In the genomic region with DNA sequence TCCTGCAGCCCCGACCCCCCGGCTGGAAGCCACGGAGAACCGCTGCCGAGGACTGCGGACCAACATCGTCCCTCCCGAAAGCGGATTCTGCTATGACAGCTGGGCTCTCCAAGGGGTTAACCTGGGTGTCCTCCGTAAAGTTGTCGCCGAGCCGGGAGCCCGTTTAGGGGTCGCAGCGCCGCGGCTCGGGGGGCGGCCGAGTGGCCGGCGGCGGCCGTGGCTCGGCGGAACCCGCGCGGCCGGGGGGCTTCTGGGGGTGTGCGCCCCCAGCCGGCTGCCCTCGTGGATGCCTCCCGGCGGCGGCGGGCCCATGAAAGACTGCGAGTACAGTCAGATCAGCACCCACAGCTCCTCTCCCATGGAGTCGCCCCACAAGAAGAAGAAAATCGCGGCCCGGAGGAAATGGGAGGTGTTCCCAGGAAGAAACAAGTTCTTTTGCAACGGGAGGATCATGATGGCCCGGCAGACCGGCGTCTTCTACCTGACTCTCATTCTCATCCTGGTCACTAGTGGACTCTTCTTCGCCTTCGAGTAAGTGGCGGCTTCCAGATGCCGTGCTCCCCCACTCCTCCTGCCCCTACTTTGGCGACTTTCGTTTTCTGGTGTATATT, we compare ENCODE assay signal across 8 mouse cellular contexts. TPM values are rescaled to one million over a fixed set of nuclear protein-coding genes. Genes with fewer than 3 reads are reported as not detected.
DNase-seq lines count a peak whose midpoint lies in the region; ATAC-seq and TF ChIP-seq lines count a peak whose summit lies in the region.

No protein-coding gene starts in this region.

- H3K4me1 ChIP-seq in embryonic facial prominence, embryonic 11.5 days (ENCODE audit: control insufficient read depth, insufficient read depth, low read length), result peaks cover 4% of the 10 kb centered on the region
- peaks cover 4 to 6% of the 10 kb centered on the region in 2 experiments; a peak in 2 of 4 replicates for H3K4me1 ChIP-seq in heart, embryonic 14.5 days (ENCODE audit: control insufficient read depth in 2 of 2, insufficient read depth in 2 of 2, low read length in 2 of 2)

- peak overlapping the region; percentile 100 for H3K4me2 ChIP-seq in embryonic facial prominence, embryonic 11.5 days (ENCODE audit: low read depth, low read length)
- peak overlapping the region; percentile 100 for H3K4me2 ChIP-seq in heart, embryonic 14.5 days (ENCODE audit: low read length)

- WGBS in embryonic facial prominence, embryonic 11.5 days, result 3% methylated on average over 49 of the region's 53 CpGs
- WGBS in heart, embryonic 14.5 days, result 3% methylated on average over 52 of the region's 53 CpGs

- H3K36me3 ChIP-seq in embryonic facial prominence, embryonic 11.5 days (replicated peaks; ENCODE audit: control insufficient read depth, insufficient read depth, low read depth, low read length), result no peaks in the 10 kb centered on the region
- H3K36me3 ChIP-seq in heart, embryonic 14.5 days (ENCODE audit: control insufficient read depth, insufficient read depth, low read length), result no peaks in the 10 kb centered on the region

- POLR2A ChIA-PET in Patski (lab: Charles Lee), result interaction anchor here (0.6 to 0.7 kb wide), 2 partner anchors 53 to 513 kb away, joined by 3 read pairs; no protein-coding TSS in a partner anchor

- peak overlapping the region; percentile 73 for H3K9ac ChIP-seq in embryonic facial prominence, embryonic 11.5 days (replicated peaks; ENCODE audit: low read length)
- peak overlapping the region; percentile 77 for H3K9ac ChIP-seq in heart, embryonic 14.5 days (ENCODE audit: low read length)

- no peak for ATAC-seq in Patski
- no peak for ATAC-seq in embryonic facial prominence, embryonic 11.5 days (replicated peaks; ENCODE audit: insufficient number of reproducible peaks, low FRiP score, low TSS enrichment, low read depth)
- ATAC-seq in heart, embryonic 14.5 days (ENCODE audit: insufficient number of reproducible peaks, insufficient read depth, low FRiP score, low read depth), result no peak

- TF ChIP-seq CTCF in Patski (IDR thresholded peaks at IDR 0.05), result peak; percentile 47

- H3K9me3 ChIP-seq in embryonic facial prominence, embryonic 11.5 days (replicated peaks; ENCODE audit: control insufficient read depth, low read length), result no peaks in the 10 kb centered on the region
- H3K9me3 ChIP-seq in heart, embryonic 14.5 days (ENCODE audit: control insufficient read depth, low read length), result no peaks in the 10 kb centered on the region

- CTCF ChIA-PET in Patski (lab: Charles Lee), result interaction anchor here (1.0 kb wide), 1 partner anchor 64 kb away, joined by 4 read pairs; no protein-coding TSS in a partner anchor

- H3K4me3 ChIP-seq in embryonic facial prominence, embryonic 11.5 days (ENCODE audit: low read depth, low read length), result peak overlapping the region; percentile 64
- peak overlapping the region; percentile 70 to 75 for H3K4me3 ChIP-seq in heart, embryonic 14.5 days (ENCODE audit: control insufficient read depth in 1 of 2, insufficient read depth in 1 of 2, low read depth in 1 of 2, low read length in 2 of 2)

- no peak overlapping the region for H3K27ac ChIP-seq in embryonic facial prominence, embryonic 11.5 days (replicated peaks; ENCODE audit: low read depth, low read length)
- peak overlapping the region in 1 of 2 experiments; percentile 88; a peak in 1 of 4 replicates for H3K27ac ChIP-seq in heart, embryonic 14.5 days (replicated peaks in 1 of 2; ENCODE audit: control insufficient read depth in 1 of 2, insufficient read depth in 1 of 2, low read depth in 2 of 2, low read length in 2 of 2)

- in situ Hi-C loops in Patski (cut with MboI; ENCODE audit: low pct_unique_long_range_greater_than_20kb), result loop anchor here (5.0 kb wide), 1 partner anchor 74 kb away; no protein-coding TSS in a partner anchor

- peak; percentile 7 to 19 for DNase-seq in CD8-positive naive resting alpha-beta T cell, adult 2 months (ENCODE audit: low read depth in 2 of 2, low spot score in 2 of 2)
- DNase-seq in Patski (ENCODE audit: low read depth, low spot score) (no peak), MN1 (ENCODE audit: low spot score) (no peak)
- peak; percentile 37 for DNase-seq in embryonic facial prominence, embryonic 11.5 days (ENCODE audit: low spot score)
- DNase-seq in kidney, postnatal 25 days, result peak; percentile 45 to 55
- DNase-seq in lung, postnatal 14 days, result peak; percentile 39
- DNase-seq in spleen, postnatal 4 days (ENCODE audit: low spot score in 2 of 2), result peak; percentile 41 to 80

- H3K27me3 ChIP-seq in Patski, result no peaks in the 10 kb centered on the region
- peaks cover 7% of the 10 kb centered on the region for H3K27me3 ChIP-seq in embryonic facial prominence, embryonic 11.5 days (ENCODE audit: control insufficient read depth, insufficient read depth, low read length)
- H3K27me3 ChIP-seq in heart, embryonic 14.5 days (ENCODE audit: control insufficient read depth, insufficient read depth, low read length), result peaks cover 21% of the 10 kb centered on the region; the same call in 1 of the 2 replicates

RNA-seq across cellular contexts. Expression of a gene that starts 0.9 kb away (rescaled TPM):
- polyA plus RNA-seq in Patski (2021), result 2.4 TPM
- 2.0 TPM in 2 replicates for polyA plus RNA-seq in embryonic facial prominence, embryonic 11.5 days (2014; fragmentation: Nextera tagmentation; extraction: Ambion mirVana)
- 1.2 and 1.5 TPM in 2 replicates for polyA plus RNA-seq in heart, embryonic 14.5 days (2014; fragmentation: Nextera tagmentation; extraction: Ambion mirVana)

RNA-seq across cellular contexts. Expression of a gene that starts 53.2 kb away (rescaled TPM):
- polyA plus RNA-seq in Patski (2021), result 105 TPM
- polyA plus RNA-seq in embryonic facial prominence, embryonic 11.5 days (2014; fragmentation: Nextera tagmentation; extraction: Ambion mirVana), result 155 and 160 TPM in 2 replicates
- polyA plus RNA-seq in heart, embryonic 14.5 days (2014; fragmentation: Nextera tagmentation; extraction: Ambion mirVana), result 108 and 141 TPM in 2 replicates

Comparison
In these comparisons a context has a peak if more than half of its experiments do, and no peak if none do; other contexts are left out.
1. DNase-seq: peak in CD8-positive naive resting alpha-beta T cell, adult 2 months (2 of 2), embryonic facial prominence, embryonic 11.5 days (single experiment), kidney, postnatal 25 days (2 of 2), lung, postnatal 14 days (single experiment) and spleen, postnatal 4 days (2 of 2); none in Patski (single experiment) and MN1 (single experiment).